Mouse (Mus musculus) forebrain, postnatal 0 days (tissue): ENCODE measurements at regions not wholly inside any gene's neighbourhood (a gene's known extent, or its start where the extent isn't known, plus 50 kb on each side); places are given as distances from the start of the nearest gene placed in this dataset.

Experiments used
- ATAC-seq: fragments of 200-750 bp; cut with Nextera tagmentation; 2 replicates; pipeline ENCODE4 v1.8.0; 2017; ENCODE audit warnings: mild to moderate bottlenecking, moderate library complexity
- DNase-seq: peaks from one replicate; pipeline ENCODE4 v3.0.0-alpha.2; 2015
- H3K27ac ChIP-seq: fragments of 300-500 bp; sonication (generic); 2 replicates; pipeline ENCODE4 v1.5.1; 2014; ENCODE audit warnings: low read depth, mild to moderate bottlenecking, antibody characterized with exemption, low read length, moderate library complexity, mixed read lengths
- H3K27me3 ChIP-seq: fragments of 300-500 bp; sonication (generic); 2 replicates; pipeline ENCODE4 v1.6.1; 2014; ENCODE audit warnings: mild to moderate bottlenecking, low read length, mixed read lengths; ENCODE audit not compliant: insufficient read depth
- H3K36me3 ChIP-seq: fragments of 300-500 bp; sonication (generic); 2 replicates; pipeline ENCODE4 v1.6.1; 2014; ENCODE audit warnings: mild to moderate bottlenecking, moderate library complexity; ENCODE audit not compliant: insufficient read depth
- H3K4me1 ChIP-seq: fragments of 300-500 bp; sonication (generic); 2 replicates; pipeline ENCODE4 v1.6.1; 2014; ENCODE audit warnings: antibody characterized with exemption; ENCODE audit not compliant: insufficient read depth
- H3K4me2 ChIP-seq: fragments of 300-500 bp; sonication (generic); 2 replicates; pipeline ENCODE4 v1.6.1; 2014; ENCODE audit warnings: low read depth, mild to moderate bottlenecking, moderate library complexity
- H3K4me3 ChIP-seq: fragments of 300-500 bp; sonication (generic); 2 replicates; pipeline ENCODE4 v1.5.1; 2014; ENCODE audit warnings: low read depth, low read length, mixed read lengths
- H3K9ac ChIP-seq: fragments of 300-500 bp; sonication (generic); 2 replicates; pipeline ENCODE4 v1.6.1; 2014; ENCODE audit warnings: mild to moderate bottlenecking
- H3K9me3 ChIP-seq: fragments of 300-500 bp; sonication (generic); 2 replicates; pipeline ENCODE4 v1.6.1; 2016; ENCODE audit warnings: low read length
- CTCF ChIP-seq: sonication (generic); IDR thresholded peaks from 2 replicates; pipeline ENCODE4 v1.5.1; 2016; ENCODE audit warnings: antibody characterized with exemption, control low read depth, low read depth
- WGBS: fragments of 180-500 bp; shearing (Covaris S2); extraction: QIAGEN DNeasy Blood & Tissue Kit; methylation state at CpG from one replicate; pipeline ENCODE4 v1.1.7; 2014; 5-methylcytosine and 5-hydroxymethylcytosine counted together

- 95% methylated on average over 3 of the region's 3 CpGs for WGBS
- no peak for ATAC-seq
Observed at GRCm38 (mm10) chr11:112400069-112400468, 382.0 kb upstream of the Sox9 start.

GRCm38 (mm10) chr11:112407681-112408080, 374.3 kb upstream of the Sox9 start:
- H3K4me3 ChIP-seq = no peak overlapping the region
- H3K27me3 ChIP-seq = no peaks in the 10 kb centered on the region
- DNase-seq (no peak), ATAC-seq (no peak)
- no peak overlapping the region for H3K4me2 ChIP-seq
- 93% methylated on average over 8 of the region's 8 CpGs for WGBS
- TF ChIP-seq CTCF = no peak
- no peaks in the 10 kb centered on the region for H3K4me1 ChIP-seq
- no peaks in the 10 kb centered on the region for H3K36me3 ChIP-seq
- no peak overlapping the region for H3K27ac ChIP-seq
- H3K9ac ChIP-seq = no peak overlapping the region
- H3K9me3 ChIP-seq = no peaks in the 10 kb centered on the region

More at GRCm38 (mm10) chr11:112400069-112400468, 382.0 kb upstream of the Sox9 start:
- TF ChIP-seq CTCF = no peak
- no peaks in the 10 kb centered on the region for H3K36me3 ChIP-seq
- H3K4me3 ChIP-seq = no peak overlapping the region
- no peaks in the 10 kb centered on the region for H3K27me3 ChIP-seq
- H3K9ac ChIP-seq = no peak overlapping the region
- no peak overlapping the region for H3K4me2 ChIP-seq
- H3K4me1 ChIP-seq = no peaks in the 10 kb centered on the region
- DNase-seq = no peak
- H3K9me3 ChIP-seq = no peaks in the 10 kb centered on the region
- H3K27ac ChIP-seq = no peak overlapping the region

- H3K4me2 ChIP-seq = no peak overlapping the region
- no peak for DNase-seq
- no peak overlapping the region for H3K27ac ChIP-seq
- no peaks in the 10 kb centered on the region for H3K36me3 ChIP-seq
- H3K9ac ChIP-seq = no peak overlapping the region
- ATAC-seq = no peak
- no peaks in the 10 kb centered on the region for H3K9me3 ChIP-seq
- 8% methylated on average over 4 of the region's 4 CpGs for WGBS
- H3K27me3 ChIP-seq = no peaks in the 10 kb centered on the region
- no peaks in the 10 kb centered on the region for H3K4me1 ChIP-seq
- H3K4me3 ChIP-seq = no peak overlapping the region
- no peak for TF ChIP-seq CTCF
Observed at GRCm38 (mm10) chr11:112412434-112412833, 369.6 kb upstream of the Sox9 start.

GRCm38 (mm10) chr11:112442639-112443038, 339.4 kb upstream of the Sox9 start:
- Histone ChIP-seq H3K4me2 (no peak overlapping the region), H3K27ac (no peak overlapping the region), H3K36me3 (no peaks in the 10 kb centered on the region), H3K4me1 (no peaks in the 10 kb centered on the region), H3K9ac (no peak overlapping the region), H3K27me3 (no peaks in the 10 kb centered on the region), H3K9me3 (no peaks in the 10 kb centered on the region), H3K4me3 (no peak overlapping the region)
- whole genome bisulfite sequencing = 87% methylated on average over 1 of the region's 1 CpGs
- DNase-seq = no peak
- no peak for TF ChIP-seq CTCF
- ATAC-seq = no peak

- no peak for ATAC-seq
- WGBS = 91% methylated on average over 4 of the region's 4 CpGs
- Histone ChIP-seq H3K4me2 (no peak overlapping the region), H3K27me3 (no peaks in the 10 kb centered on the region), H3K4me1 (no peaks in the 10 kb centered on the region), H3K4me3 (no peak overlapping the region), H3K36me3 (no peaks in the 10 kb centered on the region), H3K27ac (no peak overlapping the region), H3K9ac (no peak overlapping the region), H3K9me3 (no peaks in the 10 kb centered on the region)
- no peak for TF ChIP-seq CTCF
- no peak for DNase-seq
Observed at GRCm38 (mm10) chr11:112443890-112444289, 338.1 kb upstream of the Sox9 start.

GRCm38 (mm10) chr11:112449632-112450031, 332.4 kb upstream of the Sox9 start:
- TF ChIP-seq CTCF = no peak
- Histone ChIP-seq H3K27me3 (no peaks in the 10 kb centered on the region), H3K4me1 (no peaks in the 10 kb centered on the region), H3K4me3 (no peak overlapping the region), H3K9me3 (no peaks in the 10 kb centered on the region), H3K9ac (no peak overlapping the region), H3K27ac (no peak overlapping the region), H3K4me2 (no peak overlapping the region), H3K36me3 (no peaks in the 10 kb centered on the region)
- ATAC-seq (no peak), DNase-seq (no peak)
- WGBS = 15% methylated on average over 5 of the region's 5 CpGs

- WGBS = 63% methylated on average over 6 of the region's 6 CpGs
- Histone ChIP-seq H3K36me3 (no peaks in the 10 kb centered on the region), H3K27ac (no peak overlapping the region), H3K27me3 (no peaks in the 10 kb centered on the region), H3K4me3 (no peak overlapping the region), H3K4me2 (no peak overlapping the region), H3K4me1 (no peaks in the 10 kb centered on the region), H3K9ac (no peak overlapping the region), H3K9me3 (no peaks in the 10 kb centered on the region)
- TF ChIP-seq CTCF = no peak
- ATAC-seq (no peak), DNase-seq (no peak)
Observed at GRCm38 (mm10) chr11:112450227-112450626, 331.8 kb upstream of the Sox9 start.

- H3K27me3 ChIP-seq = no peaks in the 10 kb centered on the region
- no peak overlapping the region for H3K9ac ChIP-seq
- WGBS = 84% methylated on average over 2 of the region's 2 CpGs
- no peak for DNase-seq
- no peaks in the 10 kb centered on the region for H3K36me3 ChIP-seq
- H3K4me2 ChIP-seq = no peak overlapping the region
- no peaks in the 10 kb centered on the region for H3K9me3 ChIP-seq
- H3K27ac ChIP-seq = no peak overlapping the region
- ATAC-seq = no peak
- TF ChIP-seq CTCF = no peak
- H3K4me1 ChIP-seq = no peaks in the 10 kb centered on the region
- H3K4me3 ChIP-seq = no peak overlapping the region
Observed at GRCm38 (mm10) chr11:112458075-112458474, 323.9 kb upstream of the Sox9 start.
